10 mouse cellular contexts compared by ENCODE assay signal in the genomic region with DNA sequence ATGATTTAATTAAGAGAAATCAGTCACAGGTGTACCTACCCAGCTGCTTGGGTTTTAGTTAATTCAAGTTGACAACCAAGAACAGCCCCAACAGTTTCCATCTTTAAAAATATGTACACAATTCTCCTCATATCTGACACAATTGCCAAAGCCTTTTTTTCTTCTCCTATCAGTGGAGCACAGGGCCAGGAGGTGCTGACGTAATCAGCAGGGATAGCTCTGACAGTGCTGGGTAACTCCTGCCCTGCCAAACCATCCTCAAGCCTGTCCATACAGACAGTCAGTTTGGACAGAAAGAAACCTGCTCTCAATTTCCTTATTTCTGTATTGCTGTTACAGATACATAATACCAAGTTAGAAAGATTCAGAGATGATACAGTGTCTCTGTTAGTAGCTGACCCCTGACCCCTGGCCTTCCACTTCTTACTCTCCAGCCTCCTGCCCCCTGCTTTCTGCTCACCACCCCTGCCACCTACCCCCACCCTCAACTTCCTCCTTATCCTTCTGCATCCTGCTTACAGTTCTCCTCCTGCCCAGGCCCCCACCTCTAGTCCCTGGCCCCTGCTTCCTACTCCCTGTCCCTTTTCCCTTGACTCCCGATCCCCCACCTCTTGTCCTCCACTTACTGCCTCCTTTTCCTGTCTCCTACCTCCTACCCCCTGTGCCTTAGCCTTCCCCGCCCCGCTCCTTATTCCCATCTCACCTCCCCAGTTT. TPM values are rescaled to one million over a fixed set of nuclear protein-coding genes. Genes with fewer than 3 reads are reported as not detected.
DNase-seq lines count a peak whose midpoint lies in the region; ATAC-seq and TF ChIP-seq lines count a peak whose summit lies in the region.
"Had no signal": no experiment of that assay in that cellular context is flagged by ENCODE, and none has a peak within 500 bp of the region (broad histone marks: within the 10 kb centered on the region; RNA-seq: fewer than 3 reads in every experiment).

No protein-coding gene starts in this region.

- H3K27me3 ChIP-seq in lung, embryonic 15.5 days: no peaks in the 10 kb centered on the region
- no peaks in the 10 kb centered on the region for H3K27me3 ChIP-seq in liver, adult 2 months (ENCODE audit: control insufficient read depth, insufficient read depth, low read length)
- no peaks in the 10 kb centered on the region for H3K27me3 ChIP-seq in intestine, postnatal 0 days (replicated peaks; ENCODE audit: control insufficient read depth, insufficient read depth, low read length)

- TF ChIP-seq CTCF in liver, adult 2 months (IDR thresholded peaks at IDR 0.05; ENCODE audit: low read depth, low read length): no peak
- no peak for TF ChIP-seq CTCF in intestine, postnatal 0 days (IDR thresholded peaks at IDR 0.05; ENCODE audit: low read depth)

- no peak overlapping the region for H3K9ac ChIP-seq in lung, embryonic 15.5 days
- H3K9ac ChIP-seq in liver, adult 2 months (ENCODE audit: low read depth, low read length): no peak overlapping the region
- H3K9ac ChIP-seq in intestine, postnatal 0 days (ENCODE audit: low read depth, low read length): no peak overlapping the region

- 60% methylated on average over 4 of the region's 4 CpGs for WGBS in lung, embryonic 15.5 days
- WGBS in liver, adult 2 months: 60% methylated on average over 4 of the region's 4 CpGs
- WGBS in intestine, postnatal 0 days: 71% methylated on average over 4 of the region's 4 CpGs

- H3K36me3 ChIP-seq in lung, embryonic 15.5 days: no peaks in the 10 kb centered on the region
- H3K36me3 ChIP-seq in liver, adult 2 months (ENCODE audit: control insufficient read depth, insufficient read depth, low read length): no peaks in the 10 kb centered on the region
- no peaks in the 10 kb centered on the region for H3K36me3 ChIP-seq in intestine, postnatal 0 days (ENCODE audit: control insufficient read depth, insufficient read depth)

- DNase-seq in lung, postnatal 4 days: no peak
- DNase-seq in c-Kit-positive CD71-positive TER-119-negative erythroid progenitor cells, embryonic 14.5 days (ENCODE audit: low read depth): peak; percentile 59
- DNase-seq in liver, adult 2 months (ENCODE audit: extremely low read depth, low read depth, low spot score): peak; percentile 56
- no peak for DNase-seq in layer of hippocampus, adult 11-12 months (ENCODE audit: low spot score)
- no peak for DNase-seq in embryo, embryonic 10 days (ENCODE audit: low spot score)
- DNase-seq: cerebellum, postnatal 14 days; spleen, adult 18-20 months had no signal

- no peak for TF ChIP-seq POLR2A in liver, adult 2 months (IDR thresholded peaks at IDR 0.05; ENCODE audit: extremely low read depth, insufficient read depth, low read length)

- H3K4me1 ChIP-seq in lung, embryonic 15.5 days: peaks cover 6% of the 10 kb centered on the region
- peaks cover 34% of the 10 kb centered on the region for H3K4me1 ChIP-seq in liver, adult 2 months (ENCODE audit: control insufficient read depth, insufficient read depth, low read length)
- H3K4me1 ChIP-seq in intestine, postnatal 0 days (replicated peaks; ENCODE audit: control insufficient read depth, insufficient read depth, low read length): 0 out of 2 replicates have a peak, but pooled peaks cover 4% of the 10 kb centered on the region

- H3K79me2 ChIP-seq in liver, adult 2 months (ENCODE audit: control insufficient read depth, insufficient read depth, low read length): peaks cover 2% of the 10 kb centered on the region; the same call in 1 of the 2 replicates

- H3K4me3 ChIP-seq in lung, embryonic 15.5 days: no peak overlapping the region
- H3K4me3 ChIP-seq in liver, adult 2 months (ENCODE audit: insufficient read depth, low read depth, low read length): no peak overlapping the region
- H3K4me3 ChIP-seq in intestine, postnatal 0 days (ENCODE audit: low read depth, low read length): no peak overlapping the region

- no peaks in the 10 kb centered on the region for H3K9me3 ChIP-seq in lung, embryonic 15.5 days
- H3K9me3 ChIP-seq in intestine, postnatal 0 days (ENCODE audit: control insufficient read depth): no peaks in the 10 kb centered on the region

- ATAC-seq in lung, embryonic 15.5 days (ENCODE audit: borderline replicate concordance, extremely low read depth, low FRiP score, low TSS enrichment): peak; percentile 19; the same call in 1 of the 2 replicates
- peak; percentile 71 for ATAC-seq in megakaryocyte-erythroid progenitor cell, adult 5-6 weeks (replicated peaks; ENCODE audit: low FRiP score, low TSS enrichment, poor library complexity, severe bottlenecking)
- ATAC-seq in intestine, postnatal 0 days: no peak

- H3K4me2 ChIP-seq in lung, embryonic 15.5 days: no peak overlapping the region
- no peak overlapping the region for H3K4me2 ChIP-seq in intestine, postnatal 0 days (replicated peaks; ENCODE audit: low read depth)

- H3K27ac ChIP-seq in lung, embryonic 15.5 days: no peak overlapping the region
- no peak overlapping the region for H3K27ac ChIP-seq in liver, adult 2 months (replicated peaks; ENCODE audit: insufficient read depth, low read depth, low read length)
- no peak overlapping the region for H3K27ac ChIP-seq in intestine, postnatal 0 days (ENCODE audit: low read depth, low read length)

RNA-seq across cellular contexts. Expression of a gene that starts 16.5 kb away (rescaled TPM):
- polyA plus RNA-seq in lung, embryonic 15.5 days (2015; fragmentation: Nextera tagmentation; extraction: Ambion mirVana): 21.5 and 22.6 TPM in 2 replicates
- total RNA-seq in liver, adult 2 months (2014; rRNA removed): 18.8 and 22.6 TPM in 2 replicates
- 31.7 and 36.7 TPM in 2 replicates for polyA plus RNA-seq in liver, adult 2 months (2012; rRNA removed)
- total RNA-seq in megakaryocyte-erythroid progenitor cell, adult 5-6 weeks (2014; fragmentation: Nextera tagmentation): 16.2 and 49.5 TPM in 2 replicates
- 8.6 and 11.1 TPM in 2 replicates for total RNA-seq in megakaryocyte-erythroid progenitor cell, adult 5-6 weeks (2017)
- polyA plus RNA-seq in intestine, postnatal 0 days (2015; fragmentation: Nextera tagmentation; extraction: Ambion mirVana): 12.4 TPM in 2 replicates

Comparison
In these comparisons a context has a peak if more than half of its experiments do, and no peak if none do; other contexts are left out.
1. DNase-seq: peak in c-Kit-positive CD71-positive TER-119-negative erythroid progenitor cells, embryonic 14.5 days (single experiment) and liver, adult 2 months (single experiment); none in lung, postnatal 4 days (0 of 2), layer of hippocampus, adult 11-12 months (single experiment) and embryo, embryonic 10 days (single experiment).